Mouse (Mus musculus) duodenum, adult 2 months (tissue): Measurements from ENCODE around the gene Bmp8a. TPM values are rescaled to one million over a fixed set of nuclear protein-coding genes. Genes with fewer than 3 reads are reported as not detected.

Source experiments
- polyA plus RNA-seq: library from polyadenylated mRNA; depleted of rRNA; stranded (reverse); fragments of >200 nt; gene quantifications from 2 replicates; pipeline ENCODE4 v1.2.3, GENCODE M21; 2012; ENCODE audit warnings: low replicate concordance; rRNA removed

The Bmp8a gene
- polyA plus RNA-seq = 5.2 and 31.1 TPM in 2 replicates

DNA sequence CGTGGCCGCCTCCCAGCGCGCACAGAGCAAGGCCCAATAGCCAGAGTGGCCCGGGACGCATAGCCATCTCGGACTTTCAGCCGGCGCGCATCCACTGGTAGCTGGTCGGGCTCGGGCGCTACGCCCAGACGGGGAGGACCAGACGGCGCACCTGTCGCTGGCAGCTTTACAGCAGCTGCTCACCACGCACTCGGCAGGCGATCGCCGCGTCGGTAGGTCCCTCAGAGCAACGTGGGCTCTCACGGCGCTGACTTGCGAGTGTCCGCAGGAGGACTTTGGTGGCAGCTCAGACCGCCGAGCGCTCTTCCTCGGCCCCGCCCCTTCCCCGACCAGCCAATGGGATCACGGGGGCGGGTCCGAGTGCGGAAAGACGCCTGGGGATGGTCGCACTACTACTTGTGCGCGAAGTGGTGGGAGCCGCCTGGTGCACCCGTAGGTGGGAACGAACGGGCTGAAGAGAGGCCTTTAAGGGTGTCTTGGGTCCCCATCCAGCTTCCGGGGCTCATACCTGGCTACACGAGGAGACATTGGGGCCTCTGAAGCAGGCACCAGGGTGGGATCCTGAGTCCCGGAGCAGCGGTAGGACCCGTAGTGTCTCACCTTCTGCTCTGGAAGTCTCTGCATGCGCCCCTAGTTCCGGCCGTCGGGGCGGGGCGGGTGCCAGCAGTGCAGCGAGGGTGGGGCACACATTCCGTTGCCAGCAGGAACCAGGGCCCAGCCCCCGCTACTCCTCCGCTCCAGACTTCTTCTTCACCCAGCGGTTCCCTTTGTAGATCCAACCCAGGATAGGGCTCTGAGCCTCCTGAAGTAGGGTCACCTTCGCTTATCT lies at the start of gene Bmp8a:
Gene Bmp8a (minus strand): TSS at position 611 of the 829 bp plus-strand sequence.

DNA sequence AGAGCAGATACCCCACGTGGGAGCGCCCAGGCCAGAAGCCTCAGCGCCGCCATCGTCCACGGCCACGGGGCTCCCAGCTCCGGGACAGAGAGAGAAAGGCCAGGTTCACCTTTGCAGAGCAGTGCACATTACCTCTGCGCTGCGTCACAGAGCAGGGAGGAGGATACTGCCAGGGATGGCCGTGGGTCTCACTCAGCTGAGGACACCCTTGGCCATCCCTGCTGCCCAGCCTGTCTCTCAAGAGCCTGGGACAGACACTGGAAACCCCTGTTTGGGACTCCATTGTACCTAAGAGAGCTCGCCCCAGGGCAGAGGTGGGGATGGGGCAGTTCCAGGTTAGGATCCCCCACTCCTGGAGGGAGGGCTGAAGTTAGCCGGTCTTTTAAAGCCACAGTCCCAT lies 19.5 kb downstream of the Bmp8a start, which contains the start of gene Oxct2a:
Gene Oxct2a (minus strand): TSS at position 101 of the 400 bp plus-strand sequence.

Other genes with a start within 250 kb of the Bmp8a start
- 0.42 and 3.5 TPM in 2 replicates for gene Bmp8b, start 238.1 kb downstream of the Bmp8a start, polyA plus RNA-seq
- gene Oxct2b, start 227.0 kb downstream of the Bmp8a start, polyA plus RNA-seq = 0.32 TPM in 1 of 2 replicates, not detected in the other
- 6.6 and 7.3 TPM in 2 replicates for gene Ppie, start 203.3 kb downstream of the Bmp8a start, polyA plus RNA-seq
- 0.43 and 3.0 TPM in 2 replicates for gene Hpcal4, start 160.0 kb downstream of the Bmp8a start, polyA plus RNA-seq
- gene Nt5c1a, start 141.7 kb downstream of the Bmp8a start, polyA plus RNA-seq = 0.14 and 0.18 TPM in 2 replicates
- gene Heyl, start 109.7 kb downstream of the Bmp8a start, polyA plus RNA-seq = 1.1 and 1.3 TPM in 2 replicates
- gene Pabpc4, start 80.9 kb downstream of the Bmp8a start, polyA plus RNA-seq = 118 and 155 TPM in 2 replicates
- gene Oxct2a, start 19.6 kb downstream of the Bmp8a start, polyA plus RNA-seq = 0.21 and 0.74 TPM in 2 replicates